Mouse (Mus musculus): ENCODE data around the gene Tfcp2. TPM values are rescaled to one million over a fixed set of nuclear protein-coding genes. Genes with fewer than 3 reads are reported as not detected.

Tfcp2 gene
- polyA plus RNA-seq, 1 experiment from 2014 or later = 42.7 TPM

DNA sequence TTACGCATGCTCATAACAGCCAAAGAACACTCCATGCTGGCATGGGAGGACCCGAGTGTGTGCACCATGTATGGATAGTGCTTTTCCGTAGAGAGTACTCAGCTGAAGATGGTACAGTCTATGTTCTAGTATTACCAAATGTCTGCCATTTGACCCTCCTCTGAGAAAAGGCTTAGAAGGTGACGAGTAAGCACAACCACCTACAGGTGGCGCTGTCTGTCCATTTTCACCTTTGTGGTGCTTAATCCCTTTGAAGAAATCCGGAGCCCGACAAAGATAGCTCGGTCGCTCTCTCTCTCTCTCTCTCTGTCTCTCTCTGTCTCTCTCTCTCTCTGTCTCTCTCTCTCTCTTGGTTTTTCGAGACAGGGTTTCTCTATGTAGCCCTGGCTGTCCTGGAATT, 93.8 kb downstream of the Tfcp2 start:
- Histone ChIP-seq H3K4me2 (replicated peaks) (no peak overlapping the region), H3K9me3 (no peaks in the 10 kb centered on the region), H3K4me3 (no peak overlapping the region), H3K9ac (no peak overlapping the region), H3K27me3 (0 out of 2 replicates have a peak, but pooled peaks cover 3% of the 10 kb centered on the region), H3K36me3 (no peaks in the 10 kb centered on the region), H3K27ac (no peak overlapping the region), H3K4me1 (0 out of 2 replicates have a peak, but pooled peaks cover 2% of the 10 kb centered on the region)
- WGBS = 50% methylated on average over 10 of the region's 10 CpGs
- ATAC-seq (ENCODE audit: insufficient number of reproducible peaks, insufficient read depth, low FRiP score, low TSS enrichment) = no peak

DNA sequence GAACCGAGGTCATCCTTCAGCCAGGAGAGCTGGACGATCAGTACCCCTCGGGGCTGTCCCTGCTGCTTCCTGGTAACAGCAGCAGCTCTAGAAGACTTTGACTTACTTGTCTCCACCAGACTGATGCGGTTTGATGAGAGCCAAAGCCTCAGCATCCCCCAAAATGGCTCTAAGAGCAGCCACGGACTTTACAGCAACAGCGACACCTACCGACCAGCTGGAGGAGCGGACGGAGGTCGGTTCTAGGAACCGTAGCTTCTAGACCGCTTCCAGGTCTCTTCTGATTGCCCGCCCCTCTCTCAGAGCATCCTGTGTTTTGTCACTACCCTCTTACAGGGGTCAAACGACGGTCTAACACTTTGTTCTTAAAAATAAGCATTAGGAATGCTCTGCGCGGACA, 94.5 kb downstream of the Tfcp2 start:
- H3K4me1 ChIP-seq = 0 out of 2 replicates have a peak, but pooled peaks cover 2% of the 10 kb centered on the region
- ATAC-seq (ENCODE audit: insufficient number of reproducible peaks, insufficient read depth, low FRiP score, low TSS enrichment) = no peak
- no peak overlapping the region for H3K9ac ChIP-seq
- H3K9me3 ChIP-seq = no peaks in the 10 kb centered on the region
- WGBS = 7% methylated on average over 17 of the region's 17 CpGs
- H3K4me2 ChIP-seq (replicated peaks) = no peak overlapping the region
- H3K27me3 ChIP-seq = 0 out of 2 replicates have a peak, but pooled peaks cover 3% of the 10 kb centered on the region
- no peak overlapping the region for H3K27ac ChIP-seq
- no peaks in the 10 kb centered on the region for H3K36me3 ChIP-seq
- no peak overlapping the region for H3K4me3 ChIP-seq

DNA sequence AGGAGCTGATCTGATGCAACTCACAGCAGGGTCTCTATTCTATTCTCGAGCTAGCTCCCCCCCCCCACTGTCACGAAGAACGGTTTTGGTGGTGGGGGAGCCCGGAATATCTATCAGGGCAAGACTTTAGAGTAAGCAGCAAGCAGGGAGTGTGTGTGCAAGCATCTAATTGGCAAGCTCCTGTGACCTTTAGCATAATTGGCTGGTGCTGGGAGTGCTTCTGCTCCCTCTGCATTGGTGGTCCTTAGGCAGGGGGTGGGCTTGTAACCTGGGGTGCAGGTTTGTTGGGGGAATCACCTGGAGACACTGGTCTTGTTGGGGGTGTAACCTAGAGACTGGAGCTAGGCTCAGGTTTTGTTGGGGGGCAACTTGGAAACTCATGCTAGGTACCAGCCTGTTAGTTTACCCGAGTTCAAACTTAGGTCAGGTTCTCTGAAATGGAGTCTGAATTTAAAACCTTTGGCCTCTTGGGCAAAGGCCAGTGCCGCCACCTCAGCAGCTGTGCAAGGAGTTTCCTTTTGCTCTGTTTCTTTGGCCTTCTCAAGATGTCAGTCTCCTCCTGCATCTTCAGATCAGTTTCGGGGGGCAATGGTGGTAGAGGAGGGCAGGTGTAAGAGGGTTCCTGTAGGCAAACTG, 95.3 kb downstream of the Tfcp2 start:
- no peak overlapping the region for H3K27ac ChIP-seq
- peaks cover 3% of the 10 kb centered on the region; the same call in 1 of the 2 replicates for H3K4me1 ChIP-seq
- H3K9ac ChIP-seq = no peak overlapping the region
- no peaks in the 10 kb centered on the region for H3K36me3 ChIP-seq
- no peaks in the 10 kb centered on the region for H3K9me3 ChIP-seq
- no peak overlapping the region for H3K4me2 ChIP-seq (replicated peaks)
- ATAC-seq (ENCODE audit: insufficient number of reproducible peaks, insufficient read depth, low FRiP score, low TSS enrichment) = no peak
- 60% methylated on average over 7 of the region's 7 CpGs for WGBS
- 0 out of 2 replicates have a peak, but pooled peaks cover 3% of the 10 kb centered on the region for H3K27me3 ChIP-seq
- H3K4me3 ChIP-seq = no peak overlapping the region

DNA sequence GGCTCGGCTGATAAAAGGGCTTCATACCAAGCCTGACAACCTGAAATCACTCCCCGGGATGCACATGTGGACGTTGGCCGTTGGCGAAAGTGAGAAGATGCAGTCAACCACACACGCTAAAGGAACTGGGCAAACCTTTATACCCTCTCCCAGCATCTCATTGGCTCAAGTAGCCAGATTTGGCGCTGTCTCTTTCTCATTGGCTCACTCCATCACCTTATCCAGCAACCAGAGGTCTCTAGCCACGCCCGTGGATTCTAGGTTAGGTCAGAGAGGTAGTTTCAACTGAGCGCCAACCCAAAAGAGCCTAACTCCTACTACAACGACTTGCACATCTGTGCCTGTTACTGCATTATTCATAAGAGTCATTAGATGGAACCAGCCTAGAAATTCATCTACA, 99.3 kb downstream of the Tfcp2 start:
- Histone ChIP-seq H3K4me1 (peaks cover 9% of the 10 kb centered on the region; the same call in 1 of the 2 replicates), H3K4me2 (replicated peaks) (no peak overlapping the region), H3K4me3 (no peak overlapping the region), H3K9me3 (no peaks in the 10 kb centered on the region), H3K27ac (no peak overlapping the region), H3K27me3 (no peaks in the 10 kb centered on the region), H3K9ac (no peak overlapping the region), H3K36me3 (no peaks in the 10 kb centered on the region)
- 82% methylated on average over 11 of the region's 11 CpGs for WGBS
- no peak for ATAC-seq (ENCODE audit: insufficient number of reproducible peaks, insufficient read depth, low FRiP score, low TSS enrichment)

DNA sequence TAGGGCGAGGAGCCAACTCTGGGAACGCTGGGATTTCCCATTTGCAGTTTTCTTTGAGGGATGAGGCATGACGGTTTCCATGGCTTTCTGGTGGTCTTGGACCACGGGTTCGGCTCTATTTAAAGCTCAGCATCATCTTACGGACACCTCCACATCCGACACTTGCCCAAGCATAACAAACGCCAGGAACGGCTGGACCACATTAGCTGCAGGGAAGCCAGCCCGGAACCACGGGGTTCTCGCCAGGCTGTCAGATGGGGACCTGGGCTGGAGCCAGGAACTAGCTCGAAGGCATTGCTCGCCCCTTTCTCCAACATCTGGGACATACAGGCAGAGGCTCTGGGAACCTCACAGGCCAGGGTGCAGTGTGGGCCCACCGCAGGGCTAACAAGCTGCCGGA, 100.6 kb downstream of the Tfcp2 start:
- H3K36me3 ChIP-seq = no peaks in the 10 kb centered on the region
- no peak overlapping the region for H3K27ac ChIP-seq
- WGBS = 49% methylated on average over 16 of the region's 16 CpGs
- no peak overlapping the region for H3K9ac ChIP-seq
- ATAC-seq (ENCODE audit: insufficient number of reproducible peaks, insufficient read depth, low FRiP score, low TSS enrichment) = no peak
- H3K27me3 ChIP-seq = no peaks in the 10 kb centered on the region
- no peaks in the 10 kb centered on the region for H3K9me3 ChIP-seq
- peaks cover 7% of the 10 kb centered on the region; the same call in 1 of the 2 replicates for H3K4me1 ChIP-seq
- H3K4me3 ChIP-seq = no peak overlapping the region
- H3K4me2 ChIP-seq (replicated peaks) = no peak overlapping the region

DNA sequence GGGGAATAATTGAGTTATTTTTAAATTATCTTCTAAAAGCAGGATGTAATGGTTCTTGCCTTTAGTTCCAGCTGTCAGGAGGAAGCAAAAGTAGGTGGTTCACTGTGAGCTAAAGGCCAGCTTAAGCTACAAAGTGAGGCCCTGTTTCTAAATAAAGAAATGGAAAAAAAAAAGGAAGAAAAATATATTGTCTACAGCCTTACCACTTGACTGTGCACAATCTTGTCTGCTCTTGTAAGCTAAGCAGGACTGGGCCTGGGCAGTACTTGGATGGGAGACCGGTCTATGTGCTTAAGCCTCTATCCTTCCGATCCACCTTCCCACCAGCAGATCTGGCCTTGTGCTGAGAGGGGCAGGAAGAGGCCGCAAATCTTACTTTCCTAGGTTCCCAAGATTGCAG, 102.3 kb downstream of the Tfcp2 start:
- Histone ChIP-seq H3K27ac (no peak overlapping the region), H3K9ac (no peak overlapping the region), H3K4me2 (replicated peaks) (no peak overlapping the region), H3K36me3 (no peaks in the 10 kb centered on the region), H3K4me3 (no peak overlapping the region), H3K27me3 (no peaks in the 10 kb centered on the region), H3K9me3 (no peaks in the 10 kb centered on the region), H3K4me1 (peaks cover 7% of the 10 kb centered on the region; the same call in 1 of the 2 replicates)
- no peak for ATAC-seq (ENCODE audit: insufficient number of reproducible peaks, insufficient read depth, low FRiP score, low TSS enrichment)
- 93% methylated on average over 3 of the region's 3 CpGs for WGBS

DNA sequence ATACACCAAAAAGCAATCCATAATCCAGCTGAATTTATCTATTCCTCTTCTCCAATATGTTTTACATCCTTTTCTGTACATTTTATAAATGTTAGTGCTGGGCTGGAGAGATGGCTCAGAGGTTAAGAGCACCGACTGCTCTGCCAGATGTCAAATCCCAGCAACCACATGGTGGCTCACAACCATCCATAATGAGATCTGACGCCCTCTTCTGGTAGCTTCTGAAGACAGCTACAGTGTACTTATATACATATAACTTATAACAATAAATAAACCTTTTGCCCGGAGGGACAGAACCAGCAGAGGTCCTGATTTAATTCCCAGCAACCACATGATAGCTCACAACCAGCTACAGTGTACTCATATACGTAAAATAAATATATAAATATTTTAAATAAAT, 103.2 kb downstream of the Tfcp2 start:
- Histone ChIP-seq H3K36me3 (no peaks in the 10 kb centered on the region), H3K9ac (no peak overlapping the region), H3K27ac (no peak overlapping the region), H3K4me2 (replicated peaks) (no peak overlapping the region), H3K9me3 (no peaks in the 10 kb centered on the region), H3K27me3 (no peaks in the 10 kb centered on the region), H3K4me3 (no peak overlapping the region), H3K4me1 (peaks cover 11% of the 10 kb centered on the region; the same call in 1 of the 2 replicates)
- WGBS = 70% methylated on average over 4 of the region's 4 CpGs
- ATAC-seq (ENCODE audit: insufficient number of reproducible peaks, insufficient read depth, low FRiP score, low TSS enrichment) = no peak

Other genes with a start within 250 kb of the Tfcp2 start
- gene Mettl7a1, start 247.9 kb downstream of the Tfcp2 start, polyA plus RNA-seq (2016; fragmentation: Nextera tagmentation; extraction: Ambion mirVana) = 5.0 and 5.1 TPM in 2 replicates
- 0.28 and 0.57 TPM in 2 replicates for gene Mettl7a3, start 217.1 kb downstream of the Tfcp2 start, polyA plus RNA-seq (2016; fragmentation: Nextera tagmentation; extraction: Ambion mirVana)
- gene Methig1, start 198.9 kb downstream of the Tfcp2 start, polyA plus RNA-seq (2016; fragmentation: Nextera tagmentation; extraction: Ambion mirVana) = 0.26 TPM in 1 of 2 replicates, not detected in the other
- not detected in 2 replicates for gene Mettl7a2, start 198.8 kb downstream of the Tfcp2 start, polyA plus RNA-seq (2016; fragmentation: Nextera tagmentation; extraction: Ambion mirVana)
- not detected in 2 replicates for gene Higd1c, start 187.5 kb downstream of the Tfcp2 start, polyA plus RNA-seq (2016; fragmentation: Nextera tagmentation; extraction: Ambion mirVana)
- gene Gm5475, start 129.9 kb downstream of the Tfcp2 start, polyA plus RNA-seq (2016; fragmentation: Nextera tagmentation; extraction: Ambion mirVana) = 0.12 and 0.14 TPM in 2 replicates
- gene Slc11a2, start 126.9 kb downstream of the Tfcp2 start, polyA plus RNA-seq (2016; fragmentation: Nextera tagmentation; extraction: Ambion mirVana) = 22.3 and 23.0 TPM in 2 replicates
- gene Letmd1, start 83.0 kb downstream of the Tfcp2 start, polyA plus RNA-seq (2016; fragmentation: Nextera tagmentation; extraction: Ambion mirVana) = 35.3 and 37.3 TPM in 2 replicates
- gene Csrnp2, start 56.5 kb downstream of the Tfcp2 start, polyA plus RNA-seq (2016; fragmentation: Nextera tagmentation; extraction: Ambion mirVana) = 32.8 and 34.9 TPM in 2 replicates
- 9.0 and 11.3 TPM in 2 replicates for gene Pou6f1, start 48.0 kb upstream of the Tfcp2 start, polyA plus RNA-seq (2016; fragmentation: Nextera tagmentation; extraction: Ambion mirVana)
- gene Dazap2, start 63.3 kb upstream of the Tfcp2 start, polyA plus RNA-seq (2016; fragmentation: Nextera tagmentation; extraction: Ambion mirVana) = 124 and 130 TPM in 2 replicates
- 5.9 and 7.2 TPM in 2 replicates for gene Smagp, start 84.9 kb upstream of the Tfcp2 start, polyA plus RNA-seq (2016; fragmentation: Nextera tagmentation; extraction: Ambion mirVana)
- 2.2 and 2.4 TPM in 2 replicates for gene Bin2, start 117.5 kb upstream of the Tfcp2 start, polyA plus RNA-seq (2016; fragmentation: Nextera tagmentation; extraction: Ambion mirVana)
- 1.1 and 2.4 TPM in 2 replicates for gene Cela1, start 135.9 kb upstream of the Tfcp2 start, polyA plus RNA-seq (2016; fragmentation: Nextera tagmentation; extraction: Ambion mirVana)
- gene Galnt6, start 177.4 kb upstream of the Tfcp2 start, polyA plus RNA-seq (2016; fragmentation: Nextera tagmentation; extraction: Ambion mirVana) = 0.39 and 0.40 TPM in 2 replicates
- 7.3 and 8.4 TPM in 2 replicates for gene Slc4a8, start 209.7 kb upstream of the Tfcp2 start, polyA plus RNA-seq (2016; fragmentation: Nextera tagmentation; extraction: Ambion mirVana)

All from embryonic facial prominence, embryonic 12.5 days (tissue).